Mouse (Mus musculus): ENCODE measurements at regions not wholly inside any gene's neighbourhood (a gene's known extent, or its start where the extent isn't known, plus 50 kb on each side); places are given as distances from the start of the nearest gene placed in this dataset.
A peak's percentile ranks its signal among the peaks of the same experiment; 100 is the strongest.

GRCm38 (mm10) chr10:119065974-119066373 lies 173.9 kb downstream of the Cand1 start:
- WGBS, result 23% methylated on average over 8 of the region's 8 CpGs
- Histone ChIP-seq H3K27me3 (ENCODE audit: control insufficient read depth, insufficient read depth, low read length) (no peaks in the 10 kb centered on the region), H3K4me2 (ENCODE audit: low read depth, low read length) (no peak overlapping the region), H3K4me1 (ENCODE audit: control insufficient read depth, insufficient read depth, low read length) (0 out of 2 replicates have a peak, but pooled peaks cover 4% of the 10 kb centered on the region), H3K36me3 (ENCODE audit: control insufficient read depth, insufficient read depth, low read length) (no peaks in the 10 kb centered on the region), H3K27ac (ENCODE audit: low read depth, low read length) (no peak overlapping the region), H3K9ac (replicated peaks; ENCODE audit: low read depth, low read length) (no peak overlapping the region), H3K4me3 (ENCODE audit: low read depth, low read length) (no peak overlapping the region), H3K9me3 (ENCODE audit: control insufficient read depth, low read length) (no peaks in the 10 kb centered on the region)
- ATAC-seq (ENCODE audit: low read depth), result no peak; the same call in 1 of the 2 replicates

GRCm38 (mm10) chr10:119065133-119065817 lies 174.6 kb downstream of the Cand1 start:
- peak; percentile 90 for ATAC-seq (ENCODE audit: low read depth)
- Histone ChIP-seq H3K9me3 (ENCODE audit: control insufficient read depth, low read length) (no peaks in the 10 kb centered on the region), H3K4me1 (ENCODE audit: control insufficient read depth, insufficient read depth, low read length) (0 out of 2 replicates have a peak, but pooled peaks cover 4% of the 10 kb centered on the region), H3K36me3 (ENCODE audit: control insufficient read depth, insufficient read depth, low read length) (no peaks in the 10 kb centered on the region), H3K9ac (replicated peaks; ENCODE audit: low read depth, low read length) (no peak overlapping the region), H3K4me3 (ENCODE audit: low read depth, low read length) (no peak overlapping the region), H3K27ac (ENCODE audit: low read depth, low read length) (peak overlapping the region; percentile 28; the same call in 1 of the 2 replicates), H3K27me3 (ENCODE audit: control insufficient read depth, insufficient read depth, low read length) (no peaks in the 10 kb centered on the region), H3K4me2 (ENCODE audit: low read depth, low read length) (peak overlapping the region; percentile 34; the same call in 1 of the 2 replicates)
- WGBS, result 40% methylated on average over 23 of the region's 23 CpGs

DNA sequence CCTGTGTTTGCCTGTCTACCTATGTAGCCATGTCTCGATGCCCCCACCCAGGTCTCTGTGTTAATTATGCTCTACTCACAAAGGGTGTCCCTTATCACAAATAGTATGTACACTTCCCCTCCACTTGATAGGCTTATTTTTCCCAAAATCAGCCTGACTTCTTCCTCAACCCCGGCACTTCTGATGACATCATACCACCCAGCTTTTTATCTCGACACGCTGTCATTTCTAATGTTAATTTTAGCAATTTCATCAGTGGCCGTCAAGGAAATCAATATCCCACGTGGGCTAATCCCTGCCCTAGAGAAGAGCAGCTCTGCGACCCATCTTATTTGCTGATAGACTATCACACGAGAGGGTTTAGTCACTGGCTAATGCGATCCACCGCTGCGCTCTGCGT lies 175.6 kb downstream of the Cand1 start:
- Histone ChIP-seq H3K27ac (ENCODE audit: low read depth, low read length) (no peak overlapping the region), H3K9me3 (ENCODE audit: control insufficient read depth, low read length) (no peaks in the 10 kb centered on the region), H3K4me3 (ENCODE audit: low read depth, low read length) (no peak overlapping the region), H3K36me3 (ENCODE audit: control insufficient read depth, insufficient read depth, low read length) (no peaks in the 10 kb centered on the region), H3K27me3 (ENCODE audit: control insufficient read depth, insufficient read depth, low read length) (no peaks in the 10 kb centered on the region), H3K4me1 (ENCODE audit: control insufficient read depth, insufficient read depth, low read length) (0 out of 2 replicates have a peak, but pooled peaks cover 4% of the 10 kb centered on the region), H3K9ac (replicated peaks; ENCODE audit: low read depth, low read length) (no peak overlapping the region), H3K4me2 (ENCODE audit: low read depth, low read length) (no peak overlapping the region)
- 0 out of 2 replicates have a peak, but pooled peaks have one; percentile 17 for ATAC-seq (ENCODE audit: low read depth)
- WGBS, result 90% methylated on average over 12 of the region's 12 CpGs

DNA sequence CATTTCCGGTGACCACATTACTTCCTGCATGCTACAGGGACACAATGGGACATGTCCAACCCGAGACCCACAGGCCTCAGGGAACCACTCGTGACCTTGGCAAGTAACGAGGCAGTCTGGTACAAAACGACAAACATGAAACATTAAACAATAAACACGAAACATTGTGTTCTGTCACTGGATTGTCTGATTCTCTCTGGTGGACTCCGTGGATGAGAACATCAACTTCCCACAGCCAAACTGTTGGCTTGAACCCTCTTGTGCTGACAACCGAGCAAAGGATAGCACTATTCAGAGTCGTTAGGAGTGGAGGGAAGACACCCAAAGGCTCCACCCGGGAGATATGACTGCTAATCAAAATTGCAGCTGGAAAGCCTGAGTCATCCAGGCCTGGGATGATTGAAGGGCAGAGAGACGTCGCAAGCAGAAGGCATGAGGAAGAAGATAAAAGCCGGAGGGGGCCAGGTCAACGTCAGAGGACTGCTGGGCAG lies 176.6 kb downstream of the Cand1 start:
- no peak for ATAC-seq (ENCODE audit: low read depth)
- H3K4me1 ChIP-seq (ENCODE audit: control insufficient read depth, insufficient read depth, low read length), result 0 out of 2 replicates have a peak, but pooled peaks cover 4% of the 10 kb centered on the region
- H3K36me3 ChIP-seq (ENCODE audit: control insufficient read depth, insufficient read depth, low read length), result no peaks in the 10 kb centered on the region
- H3K27me3 ChIP-seq (ENCODE audit: control insufficient read depth, insufficient read depth, low read length), result no peaks in the 10 kb centered on the region
- no peak overlapping the region for H3K4me3 ChIP-seq (ENCODE audit: low read depth, low read length)
- 85% methylated on average over 14 of the region's 14 CpGs for WGBS
- H3K9me3 ChIP-seq (ENCODE audit: control insufficient read depth, low read length), result no peaks in the 10 kb centered on the region
- no peak overlapping the region for H3K4me2 ChIP-seq (ENCODE audit: low read depth, low read length)
- no peak overlapping the region for H3K27ac ChIP-seq (ENCODE audit: low read depth, low read length)
- no peak overlapping the region for H3K9ac ChIP-seq (replicated peaks; ENCODE audit: low read depth, low read length)

- Histone ChIP-seq H3K4me2 (ENCODE audit: low read depth, low read length) (no peak overlapping the region), H3K36me3 (ENCODE audit: control insufficient read depth, insufficient read depth, low read length) (no peaks in the 10 kb centered on the region), H3K27me3 (ENCODE audit: control insufficient read depth, insufficient read depth, low read length) (no peaks in the 10 kb centered on the region), H3K4me3 (ENCODE audit: low read depth, low read length) (no peak overlapping the region), H3K9ac (replicated peaks; ENCODE audit: low read depth, low read length) (no peak overlapping the region), H3K4me1 (ENCODE audit: control insufficient read depth, insufficient read depth, low read length) (0 out of 2 replicates have a peak, but pooled peaks cover 4% of the 10 kb centered on the region), H3K9me3 (ENCODE audit: control insufficient read depth, low read length) (no peaks in the 10 kb centered on the region), H3K27ac (ENCODE audit: low read depth, low read length) (no peak overlapping the region)
- 93% methylated on average over 13 of the region's 13 CpGs for WGBS
- ATAC-seq (ENCODE audit: low read depth), result no peak
Measured at GRCm38 (mm10) chr10:119061958-119062599, 177.8 kb downstream of the Cand1 start.

GRCm38 (mm10) chr10:119061349-119061850 lies 178.5 kb downstream of the Cand1 start:
- Histone ChIP-seq H3K27ac (ENCODE audit: low read depth, low read length) (no peak overlapping the region), H3K9me3 (ENCODE audit: control insufficient read depth, low read length) (no peaks in the 10 kb centered on the region), H3K4me1 (ENCODE audit: control insufficient read depth, insufficient read depth, low read length) (0 out of 2 replicates have a peak, but pooled peaks cover 4% of the 10 kb centered on the region), H3K27me3 (ENCODE audit: control insufficient read depth, insufficient read depth, low read length) (no peaks in the 10 kb centered on the region), H3K9ac (replicated peaks; ENCODE audit: low read depth, low read length) (no peak overlapping the region), H3K4me2 (ENCODE audit: low read depth, low read length) (no peak overlapping the region), H3K36me3 (ENCODE audit: control insufficient read depth, insufficient read depth, low read length) (no peaks in the 10 kb centered on the region), H3K4me3 (ENCODE audit: low read depth, low read length) (no peak overlapping the region)
- no peak for ATAC-seq (ENCODE audit: low read depth)
- WGBS, result 96% methylated on average over 8 of the region's 8 CpGs

- H3K9ac ChIP-seq (replicated peaks; ENCODE audit: low read depth, low read length), result no peak overlapping the region
- no peak for ATAC-seq (ENCODE audit: low read depth)
- H3K27me3 ChIP-seq (ENCODE audit: control insufficient read depth, insufficient read depth, low read length), result no peaks in the 10 kb centered on the region
- no peak overlapping the region for H3K4me3 ChIP-seq (ENCODE audit: low read depth, low read length)
- no peak overlapping the region for H3K4me2 ChIP-seq (ENCODE audit: low read depth, low read length)
- H3K9me3 ChIP-seq (ENCODE audit: control insufficient read depth, low read length), result no peaks in the 10 kb centered on the region
- 87% methylated on average over 10 of the region's 10 CpGs for WGBS
- no peaks in the 10 kb centered on the region for H3K36me3 ChIP-seq (ENCODE audit: control insufficient read depth, insufficient read depth, low read length)
- H3K27ac ChIP-seq (ENCODE audit: low read depth, low read length), result no peak overlapping the region
- H3K4me1 ChIP-seq (ENCODE audit: control insufficient read depth, insufficient read depth, low read length), result peaks cover 4% of the 10 kb centered on the region; the same call in 1 of the 2 replicates
Measured at GRCm38 (mm10) chr10:119058493-119059020, 181.3 kb downstream of the Cand1 start.

- Histone ChIP-seq H3K4me2 (ENCODE audit: low read depth, low read length) (no peak overlapping the region), H3K27me3 (ENCODE audit: control insufficient read depth, insufficient read depth, low read length) (no peaks in the 10 kb centered on the region), H3K4me3 (ENCODE audit: low read depth, low read length) (no peak overlapping the region), H3K36me3 (ENCODE audit: control insufficient read depth, insufficient read depth, low read length) (no peaks in the 10 kb centered on the region), H3K27ac (ENCODE audit: low read depth, low read length) (no peak overlapping the region; the same call in 1 of the 2 replicates), H3K9me3 (ENCODE audit: control insufficient read depth, low read length) (no peaks in the 10 kb centered on the region), H3K9ac (replicated peaks; ENCODE audit: low read depth, low read length) (no peak overlapping the region), H3K4me1 (ENCODE audit: control insufficient read depth, insufficient read depth, low read length) (peaks cover 4% of the 10 kb centered on the region; the same call in 1 of the 2 replicates)
- peak; percentile 56 for ATAC-seq (ENCODE audit: low read depth)
- 41% methylated on average over 13 of the region's 13 CpGs for WGBS
Measured at GRCm38 (mm10) chr10:119055199-119055785, 184.6 kb downstream of the Cand1 start.

Data from neural tube, embryonic 14.5 days (tissue).